In genomic region chr8:111582386-111582785, GRCm38 (mm10) we compare ENCODE assay signal across 20 mouse cellular contexts. TPM values are rescaled to one million over a fixed set of nuclear protein-coding genes. Genes with fewer than 3 reads are reported as not detected.
DNase-seq lines count a peak whose midpoint lies in the region; ATAC-seq and TF ChIP-seq lines count a peak whose summit lies in the region.
"Had no signal": no experiment of that assay in that cellular context is flagged by ENCODE, and none has a peak within 500 bp of the region (broad histone marks: within the 10 kb centered on the region; RNA-seq: fewer than 3 reads in every experiment).

No protein-coding gene starts in this region.

- no peaks in the 10 kb centered on the region for H3K36me3 ChIP-seq in forebrain, embryonic 16.5 days (ENCODE audit: control insufficient read depth, insufficient read depth)
- H3K36me3 ChIP-seq in forebrain, embryonic 11.5 days (ENCODE audit: control insufficient read depth, insufficient read depth, low read length), result no peaks in the 10 kb centered on the region
- H3K36me3 ChIP-seq in spleen, adult 2 months (ENCODE audit: control insufficient read depth, insufficient read depth, low read length), result no peaks in the 10 kb centered on the region
- H3K36me3 ChIP-seq in heart, adult 2 months (ENCODE audit: control insufficient read depth, insufficient read depth, low read length), result peaks cover 9% of the 10 kb centered on the region
- H3K36me3 ChIP-seq: heart, embryonic 15.5 days had no signal

- peaks cover 10% of the 10 kb centered on the region for H3K79me2 ChIP-seq in heart, adult 2 months (replicated peaks; ENCODE audit: control insufficient read depth, insufficient read depth, low read length)

- no peak overlapping the region for H3K4me3 ChIP-seq in forebrain, embryonic 16.5 days (replicated peaks; ENCODE audit: low read length)
- no peak overlapping the region for H3K4me3 ChIP-seq in forebrain, embryonic 11.5 days (ENCODE audit: low read depth, low read length)
- H3K4me3 ChIP-seq in spleen, adult 2 months (ENCODE audit: extremely low read depth, insufficient read depth, insufficient read length), result no peak overlapping the region
- no peak overlapping the region for H3K4me3 ChIP-seq in heart, adult 2 months
- H3K4me3 ChIP-seq: gastrocnemius, adult 2 months; heart, embryonic 15.5 days; limb, embryonic 10.5 days; liver, embryonic 12.5 days; neural tube, embryonic 13.5 days had no signal

- H3K4me1 ChIP-seq in forebrain, embryonic 16.5 days (replicated peaks; ENCODE audit: control insufficient read depth, insufficient read depth, low read length), result peaks cover 3% of the 10 kb centered on the region; the same call in 1 of the 2 replicates
- H3K4me1 ChIP-seq in forebrain, embryonic 11.5 days (replicated peaks; ENCODE audit: control insufficient read depth, insufficient read depth, low read length), result no peaks in the 10 kb centered on the region
- peaks cover 3% of the 10 kb centered on the region; the same call in 1 of the 2 replicates for H3K4me1 ChIP-seq in spleen, adult 2 months (ENCODE audit: control insufficient read depth, insufficient read depth, insufficient read length)
- H3K4me1 ChIP-seq in heart, adult 2 months (ENCODE audit: control insufficient read depth, insufficient read depth, low read length), result peaks cover 3% of the 10 kb centered on the region; the same call in 1 of the 2 replicates
- H3K4me1 ChIP-seq: limb, embryonic 10.5 days; neural tube, embryonic 13.5 days had no signal

- no peak for TF ChIP-seq POLR2A in spleen, adult 2 months (IDR thresholded peaks at IDR 0.05; ENCODE audit: low read depth, low read length)
- no peak for TF ChIP-seq POLR2A in heart, adult 2 months (IDR thresholded peaks at IDR 0.05; ENCODE audit: insufficient read depth, low read depth, low read length)

- no peak for DNase-seq in forebrain, embryonic 11.5 days (ENCODE audit: low spot score)
- peak in 1 of 2 experiments; percentile 45 for DNase-seq in spleen, adult 2 months (ENCODE audit: low read depth in 1 of 2, low spot score in 2 of 2)
- no peak for DNase-seq in spleen, postnatal 10 days (ENCODE audit: low spot score in 2 of 2)
- DNase-seq in cerebellum, adult 11 months, result no peak
- no peak for DNase-seq in heart, adult 2 months
- DNase-seq: cerebellum, postnatal 14 days; gastrocnemius, adult 2 months; heart, adult 11 months; kidney, postnatal 4 days; lung, embryonic 14.5 days; right cerebral cortex, postnatal 14 days had no signal

- no peaks in the 10 kb centered on the region for H3K9me3 ChIP-seq in forebrain, embryonic 16.5 days (ENCODE audit: control insufficient read depth, low read length)
- H3K9me3 ChIP-seq in forebrain, embryonic 11.5 days (ENCODE audit: control insufficient read depth, low read length), result no peaks in the 10 kb centered on the region
- H3K9me3 ChIP-seq: heart, embryonic 15.5 days; limb, embryonic 10.5 days; liver, embryonic 12.5 days; neural tube, embryonic 13.5 days had no signal

- ATAC-seq in forebrain, embryonic 16.5 days, result no peak
- no peak for ATAC-seq in forebrain, embryonic 11.5 days (replicated peaks; ENCODE audit: low FRiP score)
- ATAC-seq in activated CD4-positive, CD25-positive, alpha-beta regulatory T cell, adult 4 months, result peak; percentile 65
- 0 out of 2 replicates have a peak, but pooled peaks have one; percentile 39 for ATAC-seq in neutrophil, adult 5-6 weeks (ENCODE audit: extremely low read depth, insufficient number of reproducible peaks, low FRiP score, poor library complexity, severe bottlenecking)
- ATAC-seq: liver, embryonic 12.5 days had no signal

- no peak for TF ChIP-seq EP300 in heart, adult 2 months (IDR thresholded peaks at IDR 0.05; ENCODE audit: insufficient read depth, low read depth, low read length)

- intact Hi-C loops in heart, adult 2 months (cut with DNase I), result no loop called here

- H3K27ac ChIP-seq in forebrain, embryonic 16.5 days (ENCODE audit: low read length), result 0 out of 2 replicates have a peak overlapping the region, but pooled peaks have one; percentile 7
- H3K27ac ChIP-seq in forebrain, embryonic 11.5 days (ENCODE audit: low read depth, low read length), result no peak overlapping the region
- H3K27ac ChIP-seq in spleen, adult 2 months (ENCODE audit: insufficient read depth, low read length), result peak overlapping the region; percentile 65; the same call in 1 of the 2 replicates
- H3K27ac ChIP-seq in heart, adult 2 months, result no peak overlapping the region
- H3K27ac ChIP-seq: gastrocnemius, adult 2 months; heart, embryonic 15.5 days; limb, embryonic 10.5 days; liver, embryonic 12.5 days; macrophage; neural tube, embryonic 13.5 days had no signal

- TF ChIP-seq CTCF in spleen, adult 2 months (IDR thresholded peaks at IDR 0.05; ENCODE audit: extremely low read depth, insufficient read depth, insufficient read length, insufficient replicate concordance), result no peak
- no peak for TF ChIP-seq CTCF in heart, adult 2 months (IDR thresholded peaks at IDR 0.05)

- H3K27me3 ChIP-seq in forebrain, embryonic 16.5 days (replicated peaks; ENCODE audit: control insufficient read depth, insufficient read depth, low read length), result no peaks in the 10 kb centered on the region
- H3K27me3 ChIP-seq in forebrain, embryonic 11.5 days (ENCODE audit: control insufficient read depth, insufficient read depth, low read length), result no peaks in the 10 kb centered on the region
- H3K27me3 ChIP-seq in spleen, adult 2 months (ENCODE audit: control insufficient read depth, insufficient read depth, low read length), result no peaks in the 10 kb centered on the region
- no peaks in the 10 kb centered on the region for H3K27me3 ChIP-seq in heart, adult 2 months (ENCODE audit: control insufficient read depth, insufficient read depth, low read length)
- H3K27me3 ChIP-seq: heart, embryonic 15.5 days; liver, embryonic 12.5 days; neural tube, embryonic 13.5 days had no signal

- no peak overlapping the region for H3K9ac ChIP-seq in forebrain, embryonic 16.5 days (replicated peaks; ENCODE audit: low read depth, low read length)
- no peak overlapping the region for H3K9ac ChIP-seq in forebrain, embryonic 11.5 days (ENCODE audit: low read length)
- H3K9ac ChIP-seq in heart, adult 2 months (ENCODE audit: low read depth, low read length), result no peak overlapping the region
- H3K9ac ChIP-seq: heart, embryonic 15.5 days; liver, embryonic 12.5 days; lung, embryonic 14.5 days; neural tube, embryonic 13.5 days had no signal

- WGBS in forebrain, embryonic 16.5 days, result 49% methylated on average over 3 of the region's 3 CpGs
- WGBS in forebrain, embryonic 11.5 days, result 78% methylated on average over 3 of the region's 3 CpGs
- WGBS in spleen, adult 2 months, result 78% methylated on average over 3 of the region's 3 CpGs
- WGBS in heart, adult 2 months, result 82% methylated on average over 3 of the region's 3 CpGs

- H3K4me2 ChIP-seq in forebrain, embryonic 16.5 days (ENCODE audit: low read length), result no peak overlapping the region
- H3K4me2 ChIP-seq in forebrain, embryonic 11.5 days (ENCODE audit: low read depth, low read length, severe bottlenecking), result no peak overlapping the region
- H3K4me2 ChIP-seq: heart, embryonic 15.5 days; liver, embryonic 12.5 days; lung, embryonic 14.5 days; neural tube, embryonic 13.5 days had no signal

RNA-seq across cellular contexts. Expression of gene Znrf1, which starts 46.5 kb away (rescaled TPM):
- polyA plus RNA-seq in forebrain, embryonic 16.5 days (2015; fragmentation: Nextera tagmentation; extraction: Ambion mirVana), result 66.0 and 70.3 TPM in 2 replicates
- 64.1 and 71.5 TPM in 2 replicates for polyA plus RNA-seq in forebrain, embryonic 11.5 days (2014; fragmentation: Nextera tagmentation; extraction: Ambion mirVana)
- polyA plus RNA-seq in spleen, adult 2 months (2012; rRNA removed), result 62.9 and 73.2 TPM in 2 replicates
- 10 to 100 TPM; 31.6 to 41.8 TPM for polyA plus RNA-seq in activated CD4-positive, CD25-positive, alpha-beta regulatory T cell, adult 4 months (2017; shearing (Covaris generic))
- 83.2 and 95.6 TPM in 2 replicates for total RNA-seq in neutrophil, adult 5-6 weeks (2017)
- total RNA-seq in heart, adult 2 months (2021), result 10 to 100 TPM; 54.7 to 59.0 TPM
- 66.7 and 86.2 TPM in 2 replicates for polyA plus RNA-seq in heart, adult 2 months (2012; rRNA removed)

RNA-seq across cellular contexts. Expression of gene Ldhd, which starts 47.8 kb away (rescaled TPM):
- 0.71 TPM in 2 replicates for polyA plus RNA-seq in forebrain, embryonic 16.5 days (2015; fragmentation: Nextera tagmentation; extraction: Ambion mirVana)
- polyA plus RNA-seq in forebrain, embryonic 11.5 days (2014; fragmentation: Nextera tagmentation; extraction: Ambion mirVana), result 0.11 and 0.27 TPM in 2 replicates
- polyA plus RNA-seq in spleen, adult 2 months (2012; rRNA removed), result 1.2 and 1.8 TPM in 2 replicates
- polyA plus RNA-seq in activated CD4-positive, CD25-positive, alpha-beta regulatory T cell, adult 4 months (2017; shearing (Covaris generic)), result 1 to 10 TPM in 1 of 2 experiments, under 1 TPM in 1; 0.18 to 1.2 TPM
- 0.74 TPM in 1 of 2 replicates, not detected in the other for total RNA-seq in neutrophil, adult 5-6 weeks (2017)
- total RNA-seq in heart, adult 2 months (2021), result 10 to 100 TPM; 43.4 to 53.4 TPM
- 52.1 and 56.2 TPM in 2 replicates for polyA plus RNA-seq in heart, adult 2 months (2012; rRNA removed)
- total RNA-seq: monocyte, adult 5-6 weeks had no signal

Comparison
In these comparisons a context has a peak if more than half of its experiments do, and no peak if none do; other contexts are left out.
1. H3K27ac ChIP-seq: peak in forebrain, embryonic 16.5 days (single experiment) and spleen, adult 2 months (single experiment); none in forebrain, embryonic 11.5 days (single experiment) and heart, adult 2 months (single experiment).
2. ATAC-seq: peak in activated CD4-positive, CD25-positive, alpha-beta regulatory T cell, adult 4 months (single experiment) and neutrophil, adult 5-6 weeks (single experiment); none in forebrain, embryonic 16.5 days (single experiment) and forebrain, embryonic 11.5 days (single experiment).
3. RNA of gene Ldhd, which starts 47.8 kb away (polyA plus RNA-seq): 52.1 to 56.2 TPM in heart, adult 2 months; 1.2 to 1.8 TPM in spleen, adult 2 months, 0.18 to 1.2 TPM in activated CD4-positive, CD25-positive, alpha-beta regulatory T cell, adult 4 months, 0.71 TPM in forebrain, embryonic 16.5 days and 0.11 to 0.27 TPM in forebrain, embryonic 11.5 days; every median in the first group is over 10 times any median in the second.